In the genomic region with DNA sequence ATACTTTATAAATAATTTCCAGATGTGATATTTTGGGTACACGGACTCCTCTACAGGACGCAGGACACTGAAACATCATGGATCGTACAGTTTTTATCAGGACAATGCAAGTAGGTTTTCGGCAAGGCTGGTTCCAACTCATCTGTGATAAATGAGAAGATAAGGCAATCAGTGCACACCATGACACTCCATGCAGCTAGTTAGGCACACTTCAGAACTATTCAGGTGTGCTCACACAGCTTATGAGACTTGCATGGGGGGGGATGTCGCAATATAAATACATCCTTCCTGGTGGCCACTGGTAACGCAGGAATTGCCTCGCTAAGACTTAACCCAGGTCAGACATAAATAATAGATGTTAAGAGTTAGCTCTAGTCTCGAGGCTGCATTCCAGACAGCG, we compare ENCODE assay signal across 19 mouse cellular contexts.
"Had no signal": no experiment of that assay in that cellular context is flagged by ENCODE, and none has a peak within 500 bp of the region (broad histone marks: within the 10 kb centered on the region; RNA-seq: fewer than 3 reads in every experiment).

No protein-coding gene starts in this region.

- H3K4me2 ChIP-seq: kidney, embryonic 15.5 days; liver, embryonic 13.5 days; neural tube, embryonic 13.5 days had no signal

- H3K4me3 ChIP-seq: kidney, embryonic 15.5 days; left cerebral cortex, adult 2 months; liver, embryonic 13.5 days; myocyte; neural tube, embryonic 13.5 days had no signal

- H3K9ac ChIP-seq: kidney, embryonic 15.5 days; liver, embryonic 13.5 days; neural tube, embryonic 13.5 days had no signal

- H3K27me3 ChIP-seq: liver, embryonic 13.5 days had no signal

- DNase-seq: kidney, adult 8-10 months; kidney, postnatal 10 days; kidney, postnatal 36 days; layer of hippocampus, postnatal 36 days; liver, embryonic 13.5 days; lung, adult 2 months; midbrain, embryonic 14.5 days; right cerebral cortex, adult 18-20 months; right cerebral cortex, postnatal 14 days; right cerebral cortex, postnatal 4 days; thymus, adult 2 months; thymus, postnatal 14 days; thymus, postnatal 4 days had no signal

- H3K9me3 ChIP-seq: kidney, embryonic 15.5 days; liver, embryonic 13.5 days; neural tube, embryonic 13.5 days had no signal

- H3K4me1 ChIP-seq: kidney, embryonic 15.5 days; liver, embryonic 13.5 days had no signal

- H3K36me3 ChIP-seq: kidney, embryonic 15.5 days; liver, embryonic 13.5 days; neural tube, embryonic 13.5 days had no signal

- H3K27ac ChIP-seq: kidney, embryonic 15.5 days; left cerebral cortex, adult 2 months; liver, embryonic 13.5 days; macrophage; neural tube, embryonic 13.5 days; stomach, postnatal 0 days had no signal
